Mouse (Mus musculus): ENCODE measurements around the gene Scamp5.

The Scamp5 gene

DNA sequence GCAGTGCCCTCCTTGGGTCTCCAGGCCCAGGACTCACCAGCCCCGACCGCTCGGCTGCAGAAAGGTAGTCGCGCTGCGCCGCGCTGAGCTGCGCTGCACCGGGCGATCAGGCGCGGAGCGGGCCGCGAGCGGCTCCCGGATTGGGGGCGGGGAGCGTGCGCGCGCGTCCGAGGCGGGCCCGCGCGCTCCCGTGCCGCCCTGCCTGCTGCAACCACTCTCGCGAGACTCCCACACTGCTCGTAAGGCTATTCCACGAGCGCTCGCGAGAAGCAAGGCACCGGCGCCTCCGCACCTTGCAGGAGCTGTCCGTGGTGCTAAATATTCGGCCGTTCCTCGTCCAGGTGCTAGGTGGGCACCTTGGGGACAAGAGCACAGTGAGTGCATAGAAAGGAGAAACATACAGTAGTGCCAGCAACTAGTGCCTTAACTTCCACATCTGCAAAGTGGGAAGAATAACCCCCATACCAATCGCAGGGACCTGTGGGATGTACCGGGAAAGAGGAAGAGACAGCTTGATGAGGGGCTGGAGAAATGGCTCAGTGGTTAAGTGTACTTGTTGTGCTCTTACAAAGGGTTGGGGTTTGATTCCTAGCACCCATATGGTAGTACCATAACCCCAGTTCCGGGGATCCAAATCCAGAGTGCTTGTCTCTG is at the start of gene Scamp5:
Scamp5 (minus strand) TSS at position 165 of the 654 bp plus-strand sequence.
- DNase-seq (ENCODE audit: low spot score in 2 of 2), result peak; percentile 75 to 82

- peak; percentile 45 to 58 for DNase-seq (ENCODE audit: low spot score in 2 of 2)
These were observed 49.3 kb upstream of the Scamp5 start for GRCm38 (mm10) chr9:57517113-57517512.

DNA sequence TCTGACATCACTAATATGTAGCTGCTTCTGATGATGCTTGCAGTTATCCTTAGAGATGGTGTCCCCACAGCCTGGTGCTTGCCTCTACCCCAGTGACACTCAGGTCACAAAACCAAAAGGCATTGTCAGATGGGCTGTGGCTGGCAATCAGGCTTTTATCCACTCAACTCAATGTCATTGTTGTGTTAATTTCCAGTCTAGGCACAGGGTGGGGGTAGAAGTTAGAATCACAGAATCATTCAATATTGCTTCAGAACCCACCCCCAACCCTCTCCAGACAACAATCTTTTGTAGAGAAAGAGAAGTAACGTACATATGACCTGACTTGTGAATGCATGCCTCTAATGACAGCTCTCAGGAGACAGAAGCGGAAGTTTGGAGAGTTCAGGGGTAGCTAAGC is 42.7 kb upstream of the Scamp5 start:
- DNase-seq (ENCODE audit: low spot score in 2 of 2), result no peak

- peak; percentile 42 to 49 for DNase-seq (ENCODE audit: low spot score in 2 of 2)
These were observed 37.8 kb upstream of the Scamp5 start for GRCm38 (mm10) chr9:57505700-57506099.

GRCm38 (mm10) chr9:57504891-57505290 is 37.0 kb upstream of the Scamp5 start:
- DNase-seq (ENCODE audit: low spot score in 2 of 2), result no peak

- peak in 1 of 2 experiments; percentile 56 for DNase-seq (ENCODE audit: low spot score in 2 of 2)
These were observed 36.5 kb upstream of the Scamp5 start for GRCm38 (mm10) chr9:57504381-57504700.

GRCm38 (mm10) chr9:57503622-57504380 is 35.9 kb upstream of the Scamp5 start, which contains the start of gene Rpp25:
Gene Rpp25, plus strand, starts transcription at chr9:57504026.
- DNase-seq (ENCODE audit: low spot score in 2 of 2), result peak; percentile 36 to 46

DNA sequence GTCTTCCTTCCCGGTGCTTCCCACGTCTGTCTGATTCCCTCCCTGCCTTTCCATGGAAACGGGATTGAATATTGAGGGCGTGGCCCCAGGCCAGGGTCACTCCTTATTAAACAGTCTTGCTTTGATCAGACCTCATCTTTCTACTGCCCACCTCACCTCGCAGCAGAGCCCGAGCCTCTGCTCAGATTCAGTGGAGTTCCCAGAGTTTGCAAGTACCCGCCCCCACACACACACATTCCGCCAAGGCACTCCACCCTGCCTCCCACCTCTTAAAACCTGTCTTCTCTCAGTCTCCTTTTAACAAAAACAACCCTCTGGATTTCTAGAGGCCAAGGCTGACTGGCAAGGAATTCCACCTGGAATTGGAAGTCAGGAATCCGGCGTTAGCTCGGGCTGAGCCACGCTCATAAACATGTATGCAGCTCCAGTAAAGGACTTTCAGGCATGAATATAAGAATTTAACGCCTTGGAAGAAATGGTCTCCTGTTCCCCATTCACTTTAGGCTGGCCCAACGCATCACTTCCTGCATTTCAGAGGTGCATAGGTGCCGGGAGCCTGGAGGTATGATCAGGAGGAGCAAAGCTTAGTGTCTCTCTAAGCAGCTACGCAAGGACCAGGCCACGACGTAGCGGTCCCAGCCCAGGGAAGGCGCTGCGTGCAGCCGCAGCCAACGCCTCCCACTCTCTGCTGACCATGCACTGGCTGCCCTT is 35.2 kb upstream of the Scamp5 start:
- no peak for DNase-seq (ENCODE audit: low spot score in 2 of 2)

GRCm38 (mm10) chr9:57501861-57502260 is 34.0 kb upstream of the Scamp5 start:
- peak; percentile 18 to 50 for DNase-seq (ENCODE audit: low spot score in 2 of 2)

DNA sequence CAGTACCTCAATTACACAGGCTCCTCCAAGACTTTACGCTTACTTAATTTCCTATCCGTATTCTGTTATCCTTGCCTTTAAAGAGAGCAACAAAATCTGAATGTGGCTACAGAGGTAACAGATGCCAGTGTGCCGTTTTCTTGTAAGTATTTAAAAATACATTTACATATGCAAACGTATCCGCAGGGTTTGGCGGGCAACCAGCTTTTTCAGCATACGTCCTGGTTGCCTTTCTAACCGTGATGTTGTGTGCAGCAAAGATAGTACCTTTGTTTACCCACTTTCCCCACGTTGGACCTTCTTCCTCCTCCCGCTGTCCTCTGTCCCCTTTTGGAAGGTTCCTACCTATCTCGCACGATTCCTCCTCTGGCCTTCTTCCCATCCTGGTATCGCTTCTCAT is 33.6 kb upstream of the Scamp5 start:
- DNase-seq (ENCODE audit: low spot score in 2 of 2), result peak in 1 of 2 experiments; percentile 18

DNA sequence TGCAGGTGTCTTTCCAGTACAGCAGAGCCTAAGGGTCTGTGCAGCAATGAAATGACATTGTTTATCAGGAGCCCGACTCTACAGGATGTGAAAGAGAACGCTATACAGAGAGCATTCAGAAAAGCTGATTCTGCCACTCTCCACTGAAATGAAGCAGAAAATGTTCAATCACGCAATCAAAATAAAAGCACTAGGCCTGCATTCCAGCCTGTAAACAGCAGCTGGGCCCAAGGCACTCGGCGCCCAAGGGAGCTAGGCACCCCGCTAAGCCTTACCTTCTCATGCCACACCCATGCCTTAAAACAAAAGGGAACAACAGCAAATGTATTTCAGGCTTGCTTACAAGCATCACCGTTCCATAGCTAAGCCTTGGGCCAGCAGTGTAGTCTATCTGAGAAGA is 30.7 kb upstream of the Scamp5 start:
- no peak for DNase-seq (ENCODE audit: low spot score in 2 of 2)

DNA sequence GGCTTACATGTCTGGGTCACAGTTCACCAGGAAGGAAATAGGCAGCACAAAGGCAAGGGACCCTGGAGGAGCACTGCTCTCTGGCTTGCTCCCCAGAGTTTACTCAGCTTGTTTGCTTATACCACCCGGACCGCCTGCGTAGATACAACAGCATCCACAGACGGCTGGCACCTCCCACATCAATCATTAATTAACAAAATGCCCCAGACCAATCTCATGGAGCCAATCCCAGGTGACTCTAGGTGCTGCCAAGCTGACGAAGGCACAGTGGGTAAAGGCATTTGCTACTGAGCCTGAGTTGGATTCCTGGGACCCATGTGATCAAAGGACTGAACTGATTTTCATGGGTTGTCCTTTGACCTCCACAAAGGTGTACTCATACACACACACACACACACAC is 29.4 kb upstream of the Scamp5 start:
- no peak for DNase-seq (ENCODE audit: low spot score in 2 of 2)

GRCm38 (mm10) chr9:57494970-57495369 is 27.1 kb upstream of the Scamp5 start:
- no peak for DNase-seq (ENCODE audit: low spot score in 2 of 2)

GRCm38 (mm10) chr9:57493532-57493931 is 25.7 kb upstream of the Scamp5 start:
- no peak for DNase-seq (ENCODE audit: low spot score in 2 of 2)

GRCm38 (mm10) chr9:57487807-57488206 is 19.9 kb upstream of the Scamp5 start:
- no peak for DNase-seq (ENCODE audit: low spot score in 2 of 2)

DNA sequence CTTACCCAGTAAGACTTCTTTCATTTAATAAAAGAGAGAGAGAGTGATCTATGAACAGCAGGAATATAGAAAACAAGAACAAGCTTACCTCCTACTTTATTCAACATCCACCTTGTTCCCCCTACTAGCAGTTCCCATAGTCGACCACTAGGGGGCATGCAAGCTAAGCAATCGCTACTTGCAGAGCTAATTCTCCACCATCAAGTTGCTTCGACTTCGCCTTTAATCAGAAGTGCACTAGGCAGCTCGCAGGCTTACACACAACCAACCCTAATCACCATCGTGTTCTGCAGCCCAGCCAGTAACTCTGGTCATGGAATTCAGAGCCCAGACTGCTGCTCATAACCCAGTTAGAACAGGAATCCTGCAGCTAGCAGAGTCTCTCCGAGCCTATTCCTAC is 17.9 kb upstream of the Scamp5 start:
- DNase-seq (ENCODE audit: low spot score in 2 of 2), result peak; percentile 70 to 82

GRCm38 (mm10) chr9:57468914-57469313 is 1.1 kb upstream of the Scamp5 start:
- peak in 1 of 2 experiments; percentile 38 for DNase-seq (ENCODE audit: low spot score in 2 of 2)

- DNase-seq (ENCODE audit: low spot score in 2 of 2), result peak; percentile 27 to 31
These were observed 539 bp downstream of the Scamp5 start for GRCm38 (mm10) chr9:57467271-57467771.

DNA sequence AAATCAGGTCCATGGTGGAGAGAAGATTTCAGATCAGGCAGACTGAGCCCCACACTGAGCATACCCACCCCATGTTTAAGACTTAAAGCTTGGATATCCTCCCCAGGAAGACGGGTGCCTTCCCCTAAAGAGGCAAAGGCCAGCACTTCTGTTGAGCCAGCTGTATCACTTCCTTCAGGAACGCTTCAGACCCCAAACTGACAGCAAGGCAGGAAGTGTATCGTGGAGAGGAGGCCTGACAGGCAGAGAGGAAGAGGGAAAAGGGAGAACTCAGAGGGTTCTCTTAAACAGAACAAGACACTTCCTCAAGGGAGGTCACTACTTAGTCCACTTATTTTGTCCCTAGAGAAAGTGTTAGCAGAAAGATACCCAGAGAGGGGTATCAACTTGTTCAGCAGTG is 1.8 kb downstream of the Scamp5 start:
- no peak for DNase-seq (ENCODE audit: low spot score in 2 of 2)

- no peak for DNase-seq (ENCODE audit: low spot score in 2 of 2)
These were observed 5.0 kb downstream of the Scamp5 start for GRCm38 (mm10) chr9:57462866-57463265.

DNA sequence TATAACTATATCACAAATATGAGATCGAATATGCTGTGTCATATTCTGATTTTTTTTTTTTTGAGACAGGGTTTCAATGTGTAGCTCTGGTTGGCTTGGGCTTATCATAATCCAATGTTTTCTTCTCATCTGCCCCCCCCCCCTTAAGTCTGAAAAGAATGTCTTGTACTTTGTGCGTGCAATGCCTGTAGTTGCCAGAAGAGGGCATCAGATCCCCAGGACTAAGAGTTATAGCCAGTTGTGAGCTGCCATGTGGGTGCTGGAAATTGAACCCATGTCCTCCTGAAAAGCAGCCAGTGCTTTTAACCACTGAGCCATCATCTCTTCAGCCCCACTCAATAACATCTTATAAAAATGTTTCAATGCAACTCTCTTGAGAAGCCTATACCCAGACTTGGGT is 8.2 kb downstream of the Scamp5 start:
- no peak for DNase-seq (ENCODE audit: low spot score in 2 of 2)

DNA sequence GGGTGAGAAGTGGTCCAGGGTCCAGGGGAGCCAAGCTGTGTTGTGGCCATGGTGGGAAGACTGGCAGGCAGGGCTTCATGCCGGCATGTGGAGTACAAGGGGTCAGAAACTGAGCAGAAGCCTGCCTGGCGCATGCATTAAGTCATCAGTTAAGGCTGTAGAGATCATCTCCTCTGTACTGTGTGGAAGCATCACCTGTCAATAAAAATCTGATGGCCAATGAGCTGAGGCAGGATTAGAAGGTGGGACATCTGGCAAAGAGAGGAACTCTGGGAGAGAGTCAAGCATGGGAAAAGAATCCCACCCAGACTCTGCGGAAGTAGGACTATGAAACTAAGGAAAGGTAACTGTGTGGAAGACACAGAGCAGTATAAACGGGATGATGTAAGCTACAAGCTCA is 14.3 kb downstream of the Scamp5 start:
- DNase-seq (ENCODE audit: low spot score in 2 of 2), result no peak
